Mouse (Mus musculus) heart, postnatal 25 days (tissue): ENCODE data around the gene Vmn2r96. TPM values are rescaled to one million over a fixed set of nuclear protein-coding genes. Genes with fewer than 3 reads are reported as not detected.
"Not testable (repeated sequence)": the region's sequence is repeated elsewhere in the genome, so short reads cannot be mapped to it uniquely, and the experiment has no call there.

ENCODE experiments used
- DNase-seq: peaks from one replicate; pipeline ENCODE4 v3.0.0; 2022; ENCODE audit warnings: low spot score
- intact Hi-C: fragments of 180-260 bp; cut with DNase I; formaldehyde crosslinking; loops from one replicate; pipeline ENCODE4 v1.15.1; 2025
- total RNA-seq, 2 experiments: library from RNA; stranded (reverse); gene quantifications; 2 replicates each; pipeline ENCODE4 v1.2.3; 2021

Vmn2r96 gene
- not detected for total RNA-seq

DNA sequence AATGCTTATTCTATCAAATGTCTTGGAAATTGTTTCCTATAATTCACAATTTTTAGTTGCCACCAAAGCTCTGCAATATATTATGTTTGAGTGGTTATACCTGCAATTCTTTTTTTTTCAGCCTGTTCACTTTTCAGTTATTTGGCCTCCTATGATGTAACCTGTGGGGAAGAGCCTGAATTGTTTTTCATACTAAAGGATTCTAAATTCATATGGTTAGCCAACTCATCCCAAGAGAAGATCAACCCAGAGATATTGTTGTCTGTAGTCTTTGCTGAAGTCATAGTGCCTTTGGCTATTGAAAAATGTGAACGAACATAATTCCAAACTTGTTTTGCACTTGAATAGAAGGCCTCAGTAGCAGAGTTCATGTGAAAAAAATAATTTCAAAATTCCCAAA, at the start of gene Vmn2r96:
Gene Vmn2r96 (plus strand): TSS at position 301 of the 400 bp plus-strand sequence.
- intact Hi-C loops: loop anchor here (10.0 kb wide), 1 partner anchor 242 kb away; no protein-coding TSS in a partner anchor
- DNase-seq: not testable (repeated sequence)

DNA sequence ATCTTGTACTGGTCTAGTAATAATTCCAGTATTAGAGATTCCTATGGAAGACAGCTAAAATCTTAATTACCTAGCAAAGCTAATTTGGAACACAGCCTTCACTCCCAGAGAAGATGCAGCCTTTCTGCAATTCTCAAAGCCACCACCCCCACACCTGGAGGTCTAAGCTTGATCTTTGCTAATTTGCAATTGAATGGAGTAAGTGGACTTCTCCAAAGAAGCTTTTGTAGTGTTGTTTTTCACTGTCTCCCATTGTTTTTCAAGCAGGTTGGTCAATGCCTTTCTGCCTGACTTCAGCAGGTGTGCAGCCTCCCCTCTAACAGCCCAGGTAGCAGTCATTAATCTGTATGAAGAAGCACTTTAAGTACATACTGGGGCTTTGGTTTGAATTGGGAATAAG, 49.6 kb upstream of the Vmn2r96 start:
- no peak for DNase-seq
- intact Hi-C loops: no loop called here

DNA sequence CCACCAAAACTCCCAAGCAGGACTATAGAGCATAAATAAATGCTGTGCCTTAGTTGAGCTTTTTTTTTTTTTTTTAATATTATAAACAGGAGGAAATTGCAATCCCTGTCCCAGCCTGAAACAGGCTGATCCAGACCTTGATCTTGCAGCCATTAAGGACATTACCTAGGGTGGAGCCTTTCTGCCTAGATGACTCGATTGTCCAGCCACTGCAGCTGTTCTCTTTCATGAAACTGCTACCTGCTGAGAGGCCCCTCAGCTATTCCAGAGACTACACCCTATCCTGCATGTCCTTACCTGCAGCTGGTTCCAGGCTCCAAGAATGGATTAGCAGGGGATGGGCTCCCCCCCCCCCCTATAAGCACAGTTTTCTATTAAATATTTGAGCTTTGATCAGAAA, 49.0 kb upstream of the Vmn2r96 start:
- intact Hi-C loops: no loop called here
- no peak for DNase-seq

DNA sequence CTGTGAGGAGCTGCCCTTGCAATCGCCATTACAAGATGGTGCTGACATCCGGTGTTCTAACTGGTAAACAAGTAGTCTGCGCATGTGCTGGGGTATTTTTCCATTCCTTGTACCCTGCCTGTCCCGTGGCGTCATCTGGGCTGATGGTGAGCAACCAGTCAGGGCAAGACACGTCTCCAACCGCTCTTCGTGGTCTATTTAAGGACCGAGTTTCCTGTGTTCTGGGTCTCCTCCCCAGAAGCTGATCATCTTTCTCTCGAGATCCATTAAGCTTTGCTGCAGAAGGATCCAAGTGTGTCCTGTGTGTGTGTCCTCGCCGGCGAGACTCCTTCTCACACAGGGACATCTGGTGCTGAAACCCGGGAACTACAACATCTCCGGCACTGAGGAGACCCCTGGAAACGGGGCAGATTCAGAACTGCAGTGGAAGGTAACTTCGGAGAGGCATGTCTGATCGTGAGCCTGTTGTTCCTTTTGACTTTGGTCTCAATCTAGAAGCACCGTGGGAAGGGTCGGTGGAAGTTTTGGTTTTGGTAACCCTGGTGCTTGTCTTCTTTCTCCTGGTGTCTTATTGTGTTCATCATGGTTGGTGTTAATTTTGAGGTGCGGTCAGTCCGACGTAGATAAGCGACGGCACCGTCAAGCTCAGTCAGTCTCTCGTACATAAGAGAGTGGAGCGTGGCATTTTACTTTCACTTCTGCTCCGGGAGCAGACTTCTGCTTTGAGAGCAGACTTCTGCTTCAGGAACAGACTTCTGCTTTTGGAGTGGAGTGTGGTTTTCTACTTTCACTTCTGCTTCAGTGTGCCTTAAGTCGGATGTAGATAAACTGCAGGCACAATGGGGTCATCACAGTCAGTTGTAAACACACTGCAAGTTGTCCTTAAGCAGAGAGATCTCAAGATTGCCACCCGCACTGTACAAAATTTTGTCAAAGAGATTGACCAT, 14.5 kb upstream of the Vmn2r96 start:
- intact Hi-C loops, DNase-seq: not testable (repeated sequence)

DNA sequence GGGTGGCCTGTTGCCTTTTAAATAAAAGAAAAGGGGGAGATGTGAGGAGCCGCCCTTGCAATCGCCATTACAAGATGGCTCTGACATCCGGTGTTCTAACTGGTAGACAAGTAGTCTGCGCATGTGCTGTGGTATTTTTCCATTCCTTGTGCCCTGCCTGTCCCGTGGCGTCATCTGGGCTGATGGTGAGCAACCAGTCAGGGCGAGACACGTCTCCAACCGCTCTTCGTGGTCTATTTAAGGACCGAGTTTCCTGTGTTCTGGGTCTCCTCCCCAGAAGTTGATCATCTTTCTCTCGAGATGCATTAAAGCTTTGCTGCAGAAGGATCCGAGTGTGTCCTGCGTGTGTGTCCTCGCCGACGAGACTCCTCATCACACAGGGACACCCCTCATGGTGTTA, 6.8 kb upstream of the Vmn2r96 start:
- DNase-seq, intact Hi-C loops: not testable (repeated sequence)

DNA sequence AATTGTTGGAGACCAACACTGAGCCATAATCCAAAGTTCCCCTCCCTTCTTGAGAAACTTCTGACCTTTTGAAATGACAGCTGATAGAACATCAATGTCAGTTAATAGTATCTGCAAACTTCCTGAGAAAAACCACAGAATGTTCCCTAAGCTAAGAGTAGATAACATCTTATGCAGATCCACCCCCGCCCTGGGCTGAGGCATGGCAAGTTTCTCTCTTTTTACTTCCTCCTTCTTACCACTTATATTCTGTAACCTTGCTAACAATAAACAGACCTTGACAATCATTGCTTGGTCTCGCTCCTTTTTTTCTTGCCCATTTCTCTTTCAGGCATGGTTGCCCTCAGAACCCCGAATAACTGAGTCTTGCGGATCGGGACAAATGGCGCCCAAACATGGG, 42.2 kb downstream of the Vmn2r96 start:
- intact Hi-C loops, DNase-seq: not testable (repeated sequence)

GRCm38 (mm10) chr17:18626532-18626931, 53.6 kb downstream of the Vmn2r96 start:
- no peak for DNase-seq
- intact Hi-C loops: no loop called here

Other genes starting within 250 kb of the Vmn2r96 start
- not detected for gene Vmn2r95, start 149.1 kb upstream of the Vmn2r96 start, total RNA-seq